Mouse (Mus musculus) liver, embryonic 16.5 days (tissue): ENCODE data around the gene Ddit4. TPM values are rescaled to one million over a fixed set of nuclear protein-coding genes. Genes with fewer than 3 reads are reported as not detected.

Experiments
- polyA plus RNA-seq: library from polyadenylated mRNA; unstranded; fragments of >200 nt; fragmentation: Nextera tagmentation; extraction: Ambion mirVana; gene quantifications from 2 replicates; pipeline ENCODE4 v1.2.1, GENCODE M21; 2015

Ddit4 gene
- polyA plus RNA-seq, 1 experiment from 2014 or later, result 6.8 TPM

Other genes with a start within 250 kb of the Ddit4 start
- gene Micu1, start 249.4 kb downstream of the Ddit4 start, polyA plus RNA-seq, result 40.1 and 40.4 TPM in 2 replicates
- 14.8 and 15.5 TPM in 2 replicates for gene Dnajb12, start 72.3 kb downstream of the Ddit4 start, polyA plus RNA-seq
- 16.0 and 16.7 TPM in 2 replicates for gene Ascc1, start 51.0 kb upstream of the Ddit4 start, polyA plus RNA-seq
- 34.9 and 37.9 TPM in 2 replicates for gene Anapc16, start 51.3 kb upstream of the Ddit4 start, polyA plus RNA-seq
- 0.02 and 0.14 TPM in 2 replicates for gene Spock2, start 154.4 kb upstream of the Ddit4 start, polyA plus RNA-seq